ENCODE assay signal across 9 mouse cellular contexts in genomic region chr9:65587270-65587572, GRCm38 (mm10). TPM values are rescaled to one million over a fixed set of nuclear protein-coding genes. Genes with fewer than 3 reads are reported as not detected.
DNase-seq lines count a peak whose midpoint lies in the region; ATAC-seq and TF ChIP-seq lines count a peak whose summit lies in the region.
"Had no signal": no experiment of that assay in that cellular context is flagged by ENCODE, and none has a peak within 500 bp of the region (broad histone marks: within the 10 kb centered on the region; RNA-seq: fewer than 3 reads in every experiment).

No protein-coding gene starts in this region.

- 0 out of 2 replicates have a peak, but pooled peaks have one; percentile 2 for ATAC-seq in heart, embryonic 14.5 days (ENCODE audit: insufficient number of reproducible peaks, insufficient read depth, low FRiP score, low read depth)
- peak; percentile 22; the same call in 1 of the 2 replicates for ATAC-seq in hindbrain, embryonic 13.5 days (ENCODE audit: low FRiP score)

- H3K27ac ChIP-seq in heart, embryonic 14.5 days (replicated peaks in 1 of 2; ENCODE audit: control insufficient read depth in 1 of 2, insufficient read depth in 1 of 2, low read depth in 2 of 2, low read length in 2 of 2): peak overlapping the region; percentile 18 to 66
- H3K27ac ChIP-seq in MEL (ENCODE audit: control insufficient read depth, low read depth, low read length): peak overlapping the region; percentile 68
- H3K27ac ChIP-seq in hindbrain, embryonic 13.5 days: no peak overlapping the region
- H3K27ac ChIP-seq in midbrain, embryonic 10.5 days (replicated peaks): peak overlapping the region; percentile 88

- peaks cover 11 to 20% of the 10 kb centered on the region in 2 experiments; a peak in 3 of 4 replicates for H3K4me1 ChIP-seq in heart, embryonic 14.5 days (ENCODE audit: control insufficient read depth in 2 of 2, insufficient read depth in 2 of 2, low read length in 2 of 2)
- H3K4me1 ChIP-seq in MEL (ENCODE audit: control insufficient read depth in 1 of 2, insufficient read depth in 2 of 2, low read length in 2 of 2): peaks cover 5 to 8% of the 10 kb centered on the region in 2 experiments; a peak in 2 of 4 replicates
- H3K4me1 ChIP-seq in hindbrain, embryonic 13.5 days (replicated peaks): peaks cover 33% of the 10 kb centered on the region
- H3K4me1 ChIP-seq in midbrain, embryonic 10.5 days: peaks cover 37% of the 10 kb centered on the region

- intact Hi-C loops in heart, postnatal 10 days (cut with DNase I): loop anchor here (5.0 to 10.0 kb wide), 2 partner anchors 122 to 195 kb away; partner anchors contain the start of genes Kbtbd13 and Spg21

- peak overlapping the region; percentile 96 for H3K4me2 ChIP-seq in heart, embryonic 14.5 days (ENCODE audit: low read length)
- H3K4me2 ChIP-seq in hindbrain, embryonic 13.5 days: peak overlapping the region; percentile 99

- TF ChIP-seq POLR2A in MEL (IDR thresholded peaks at IDR 0.05; ENCODE audit: control insufficient read depth in 1 of 2, insufficient read depth in 1 of 2, low read depth in 1 of 2, low read length in 2 of 2, poor library complexity in 1 of 2): no peak

- H3K27me3 ChIP-seq in heart, embryonic 14.5 days (ENCODE audit: control insufficient read depth, insufficient read depth, low read length): no peaks in the 10 kb centered on the region
- H3K27me3 ChIP-seq in MEL (ENCODE audit: control insufficient read depth in 1 of 2, insufficient read depth in 2 of 2, low read length in 2 of 2): no peaks in the 10 kb centered on the region
- H3K27me3 ChIP-seq in hindbrain, embryonic 13.5 days: peaks cover 7% of the 10 kb centered on the region; the same call in 1 of the 2 replicates
- H3K27me3 ChIP-seq in midbrain, embryonic 10.5 days (ENCODE audit: low read depth, poor library complexity, severe bottlenecking): no peaks in the 10 kb centered on the region
- H3K27me3 ChIP-seq: Patski had no signal

- 0% methylated on average over 6 of the region's 6 CpGs for WGBS in heart, embryonic 14.5 days
- 0% methylated on average over 6 of the region's 6 CpGs for WGBS in hindbrain, embryonic 13.5 days
- WGBS in midbrain, embryonic 10.5 days: under 1% methylated on average over 6 of the region's 6 CpGs

- DNase-seq in heart, postnatal 10 days: no peak
- DNase-seq in MEL (ENCODE audit: low read depth, low spot score) (peak; percentile 70), adipocyte (ENCODE audit: low spot score) (no peak)
- peak; percentile 36 for DNase-seq in midbrain, embryonic 10.5 days (ENCODE audit: low spot score)
- DNase-seq in adrenal gland, postnatal 36 days: no peak
- DNase-seq in urinary bladder, postnatal 10 days (ENCODE audit: low spot score): no peak

- H3K9ac ChIP-seq in heart, embryonic 14.5 days (ENCODE audit: low read length): peak overlapping the region; percentile 79
- H3K9ac ChIP-seq in MEL (ENCODE audit: control insufficient read depth, low read depth, low read length, poor library complexity, severe bottlenecking): peak overlapping the region; percentile 67
- H3K9ac ChIP-seq in hindbrain, embryonic 13.5 days: peak overlapping the region; percentile 67

- H3K36me3 ChIP-seq in heart, embryonic 14.5 days (ENCODE audit: control insufficient read depth, insufficient read depth, low read length): peaks cover 22% of the 10 kb centered on the region
- peaks cover 2 to 18% of the 10 kb centered on the region in 2 experiments; a peak in 3 of 4 replicates for H3K36me3 ChIP-seq in MEL (ENCODE audit: control insufficient read depth in 1 of 2, insufficient read depth in 2 of 2, low read length in 2 of 2)
- H3K36me3 ChIP-seq in hindbrain, embryonic 13.5 days: no peaks in the 10 kb centered on the region
- peaks cover 32% of the 10 kb centered on the region for H3K36me3 ChIP-seq in midbrain, embryonic 10.5 days

- TF ChIP-seq EP300 in MEL (IDR thresholded peaks at IDR 0.05; ENCODE audit: low read depth in 1 of 2, low read length in 2 of 2): no peak

- peak overlapping the region; percentile 61 to 71 for H3K4me3 ChIP-seq in heart, embryonic 14.5 days (ENCODE audit: control insufficient read depth in 1 of 2, insufficient read depth in 1 of 2, low read depth in 1 of 2, low read length in 2 of 2)
- peak overlapping the region; percentile 65 to 92 for H3K4me3 ChIP-seq in MEL (ENCODE audit: control insufficient read depth in 1 of 2, insufficient read depth in 1 of 2, low read depth in 2 of 2, low read length in 2 of 2)
- H3K4me3 ChIP-seq in hindbrain, embryonic 13.5 days: peak overlapping the region; percentile 51
- H3K4me3 ChIP-seq in midbrain, embryonic 10.5 days: peak overlapping the region; percentile 79

- no peak for TF ChIP-seq CTCF in MEL (IDR thresholded peaks at IDR 0.05 in 2 of 3, conservative IDR thresholded peaks at IDR 0.05 in 1 of 3; ENCODE audit: control insufficient read depth in 1 of 3, insufficient read depth in 1 of 3, low read depth in 2 of 3, low read length in 3 of 3, poor library complexity in 1 of 3, severe bottlenecking in 1 of 3)

- peaks cover 24% of the 10 kb centered on the region for H3K79me2 ChIP-seq in MEL (ENCODE audit: control insufficient read depth, insufficient read depth, low read length, poor library complexity)

- no peak for TF ChIP-seq RAD21 in MEL (IDR thresholded peaks at IDR 0.05; ENCODE audit: low read depth, low read length)

- no peaks in the 10 kb centered on the region for H3K9me3 ChIP-seq in heart, embryonic 14.5 days (ENCODE audit: control insufficient read depth, low read length)
- H3K9me3 ChIP-seq in MEL (replicated peaks; ENCODE audit: insufficient read depth, low read length): no peaks in the 10 kb centered on the region
- H3K9me3 ChIP-seq in hindbrain, embryonic 13.5 days: no peaks in the 10 kb centered on the region
- no peaks in the 10 kb centered on the region for H3K9me3 ChIP-seq in midbrain, embryonic 10.5 days (replicated peaks)

TF ChIP-seq in MEL, 35 proteins besides CTCF, POLR2A, EP300 and RAD21 (continues in another document):
- 0 out of 2 replicates have a peak, but pooled peaks have one; percentile 30 for TF ChIP-seq E2F4 (IDR thresholded peaks at IDR 0.05; ENCODE audit: borderline replicate concordance, low read depth, low read length)
- TF ChIP-seq HCFC1 (IDR thresholded peaks at IDR 0.05; ENCODE audit: low read depth, low read length): no peak
- no peak for TF ChIP-seq BHLHE40 (IDR thresholded peaks at IDR 0.05; ENCODE audit: borderline replicate concordance, low read depth, low read length)
- TF ChIP-seq MYC (IDR thresholded peaks at IDR 0.05; ENCODE audit: low read depth, low read length): peak; percentile 15; the same call in 1 of the 2 replicates
- TF ChIP-seq SMC3 (IDR thresholded peaks at IDR 0.05; ENCODE audit: low read depth, low read length): no peak
- TF ChIP-seq MXI1 (IDR thresholded peaks at IDR 0.05; ENCODE audit: low read depth, low read length): 0 out of 2 replicates have a peak, but pooled peaks have one; percentile 47
- TF ChIP-seq ZMIZ1 (IDR thresholded peaks at IDR 0.05; ENCODE audit: low read depth, low read length): no peak; the same call in 1 of the 2 replicates
- 0 out of 2 replicates have a peak, but pooled peaks have one; percentile 15 for TF ChIP-seq CHD1 (IDR thresholded peaks at IDR 0.05; ENCODE audit: low read depth, low read length)
- TF ChIP-seq TAL1 (IDR thresholded peaks at IDR 0.05; ENCODE audit: low read length): no peak
- TF ChIP-seq GABPA (IDR thresholded peaks at IDR 0.05; ENCODE audit: low read depth, low read length): no peak
- TF ChIP-seq ELF1 (IDR thresholded peaks at IDR 0.05; ENCODE audit: low read depth, low read length): no peak
- no peak for TF ChIP-seq MEF2A (IDR thresholded peaks at IDR 0.05; ENCODE audit: extremely low read depth, insufficient replicate concordance, low read depth, low read length, poor library complexity, severe bottlenecking)
- TF ChIP-seq POLR2AphosphoS2 (IDR thresholded peaks at IDR 0.05; ENCODE audit: low read length): no peak
- TF ChIP-seq NELFE (IDR thresholded peaks at IDR 0.05; ENCODE audit: low read depth, low read length): no peak
- 0 out of 2 replicates have a peak, but pooled peaks have one; percentile 21 for TF ChIP-seq ZKSCAN1 (IDR thresholded peaks at IDR 0.05; ENCODE audit: low read depth, low read length)
- TF ChIP-seq SIN3A (IDR thresholded peaks at IDR 0.05; ENCODE audit: low read length): peak; percentile 84
- TF ChIP-seq MAFK (IDR thresholded peaks at IDR 0.05; ENCODE audit: borderline replicate concordance, low read depth, low read length): no peak

RNA-seq across cellular contexts. Expression of gene Pif1, which starts 0.3 kb away (rescaled TPM):
- polyA plus RNA-seq in heart, embryonic 14.5 days (2014; fragmentation: Nextera tagmentation; extraction: Ambion mirVana): 8.7 and 9.2 TPM in 2 replicates
- 1 to 10 TPM; 1.9 to 2.4 TPM for total RNA-seq in heart, postnatal 10 days (2021)
- total RNA-seq in MEL (2012; rRNA removed): 15.5 and 22.5 TPM in 2 replicates
- polyA plus RNA-seq in MEL (2012; ENCODE audit: insufficient read depth in 1 of 2, insufficient read length in 2 of 2, low read depth in 1 of 2, low replicate concordance in 2 of 2, missing spikeins in 1 of 2): 10 to 100 TPM in 1 of 2 experiments, not detected in 1; 14.9 TPM
- 3.8 and 4.4 TPM in 2 replicates for polyA plus RNA-seq in hindbrain, embryonic 13.5 days (2015; fragmentation: Nextera tagmentation; extraction: Ambion mirVana)
- 27.8 and 29.3 TPM in 2 replicates for polyA plus RNA-seq in midbrain, embryonic 10.5 days (2016; fragmentation: Nextera tagmentation; extraction: Ambion mirVana)
- total RNA-seq in adrenal gland, postnatal 36 days (2021): under 1 TPM; 0.46 to 0.92 TPM

RNA-seq across cellular contexts. Expression of gene Plekho2, which starts 7.4 kb away (rescaled TPM):
- 8.8 and 9.8 TPM in 2 replicates for polyA plus RNA-seq in heart, embryonic 14.5 days (2014; fragmentation: Nextera tagmentation; extraction: Ambion mirVana)
- total RNA-seq in heart, postnatal 10 days (2021): 10 to 100 TPM; 18.3 to 21.2 TPM
- total RNA-seq in MEL (2012; rRNA removed): 7.6 and 8.6 TPM in 2 replicates
- 10 to 100 TPM in 1 of 2 experiments, not detected in 1; 12.9 TPM for polyA plus RNA-seq in MEL (2012; ENCODE audit: insufficient read depth in 1 of 2, insufficient read length in 2 of 2, low read depth in 1 of 2, low replicate concordance in 2 of 2, missing spikeins in 1 of 2)
- 5.8 and 7.6 TPM in 2 replicates for polyA plus RNA-seq in hindbrain, embryonic 13.5 days (2015; fragmentation: Nextera tagmentation; extraction: Ambion mirVana)
- polyA plus RNA-seq in midbrain, embryonic 10.5 days (2016; fragmentation: Nextera tagmentation; extraction: Ambion mirVana): 13.4 and 13.9 TPM in 2 replicates
- total RNA-seq in adrenal gland, postnatal 36 days (2021): 10 to 100 TPM; 56.6 to 71.5 TPM

RNA-seq across cellular contexts. Expression of gene Rbpms2, which starts 42.2 kb away (rescaled TPM):
- polyA plus RNA-seq in heart, embryonic 14.5 days (2014; fragmentation: Nextera tagmentation; extraction: Ambion mirVana): 125 TPM in 2 replicates
- total RNA-seq in heart, postnatal 10 days (2021): 10 to 100 TPM; 54.4 to 57.7 TPM
- not detected in 2 replicates for total RNA-seq in MEL (2012; rRNA removed)
- under 1 TPM in 1 of 2 experiments, not detected in 1; 0.22 TPM for polyA plus RNA-seq in MEL (2012; ENCODE audit: insufficient read depth in 1 of 2, insufficient read length in 2 of 2, low read depth in 1 of 2, low replicate concordance in 2 of 2, missing spikeins in 1 of 2)
- polyA plus RNA-seq in hindbrain, embryonic 13.5 days (2015; fragmentation: Nextera tagmentation; extraction: Ambion mirVana): 5.0 and 5.4 TPM in 2 replicates
- 33.2 and 39.4 TPM in 2 replicates for polyA plus RNA-seq in midbrain, embryonic 10.5 days (2016; fragmentation: Nextera tagmentation; extraction: Ambion mirVana)
- 10 to 100 TPM; 51.1 to 67.3 TPM for total RNA-seq in adrenal gland, postnatal 36 days (2021)

Comparison
In these comparisons a context has a peak if more than half of its experiments do, and no peak if none do; other contexts are left out.
1. DNase-seq: peak in MEL (single experiment) and midbrain, embryonic 10.5 days (single experiment); none in heart, postnatal 10 days (0 of 2), adrenal gland, postnatal 36 days (0 of 2), urinary bladder, postnatal 10 days (single experiment) and adipocyte (single experiment).
2. Peak in every context shown above with its lines, with median percentiles within 50 percentile points of each other: H3K4me3 ChIP-seq and H3K9ac ChIP-seq.